Mouse (Mus musculus) G1E (cell line): ENCODE data around the gene Oard1. TPM values are rescaled to one million over a fixed set of nuclear protein-coding genes. Genes with fewer than 3 reads are reported as not detected.
A peak's percentile ranks its signal among the peaks of the same experiment; 100 is the strongest.

ENCODE experiments used
- ATAC-seq: 2 replicates; pipeline ENCODE4 v1.8.0; 2016; ENCODE audit warnings: mild to moderate bottlenecking; ENCODE audit not compliant: insufficient number of reproducible peaks, poor library complexity, low FRiP score, severe bottlenecking; ENCODE audit errors: extremely low read depth
- DNase-seq: peaks from one replicate; pipeline ENCODE4 v3.0.0; 2012; ENCODE audit warnings: low spot score
- H3K27me3 ChIP-seq: 2 replicates; pipeline ENCODE4 v1.6.1; 2012; ENCODE audit warnings: mild to moderate bottlenecking, low read length, inconsistent platforms; ENCODE audit not compliant: insufficient read depth
- H3K36me3 ChIP-seq: replicated peaks from 2 replicates; pipeline ENCODE3; 2012; ENCODE audit warnings: mild to moderate bottlenecking, inconsistent platforms
- H3K4me1 ChIP-seq: 2 replicates; pipeline ENCODE4 v1.6.1; 2012; ENCODE audit warnings: low read depth, low read length, inconsistent platforms, mixed read lengths; ENCODE audit not compliant: insufficient read depth
- H3K4me3 ChIP-seq: 2 replicates; pipeline ENCODE4 v1.5.1; 2012; ENCODE audit warnings: low read depth, mild to moderate bottlenecking, inconsistent platforms, low read length, moderate library complexity, mixed read lengths
- H3K9me3 ChIP-seq: replicated peaks from 2 replicates; pipeline ENCODE4 v1.6.1; 2012; ENCODE audit warnings: inconsistent platforms
- CTCF ChIP-seq: IDR thresholded peaks from 2 replicates; pipeline ENCODE4 v1.5.1; 2012; ENCODE audit warnings: low read depth, low read length, inconsistent platforms, mixed read lengths
- GATA1 ChIP-seq: IDR thresholded peaks from 2 replicates; pipeline ENCODE4 v1.6.1; 2012; ENCODE audit warnings: borderline replicate concordance, low read length, inconsistent platforms, mixed read lengths
- GATA2 ChIP-seq: IDR thresholded peaks from 2 replicates; pipeline ENCODE4 v1.6.1; 2012; ENCODE audit warnings: low read depth, low read length, inconsistent platforms, borderline replicate concordance
- POLR2AphosphoS5 ChIP-seq: IDR thresholded peaks from 2 replicates; pipeline ENCODE4 v1.6.1; 2012; ENCODE audit warnings: low read depth, low read length, inconsistent platforms; ENCODE audit not compliant: insufficient replicate concordance
- TAL1 ChIP-seq: conservative IDR thresholded peaks from 2 replicates; pipeline ENCODE4 v1.6.1; 2012; ENCODE audit warnings: low read depth, low read length, inconsistent platforms, mixed read lengths
- polyA plus RNA-seq: library from polyadenylated mRNA; stranded (reverse); fragments of >175 nt; gene quantifications from 2 replicates; pipeline ENCODE4 v1.2.3, GENCODE M21; 2012
- total RNA-seq, 2 experiments: library from RNA; stranded (forward) in 1 of 2; stranded (reverse) in 1 of 2; fragments of 200-1000 nt in 1 of 2; fragments of >200 nt in 1 of 2; fragmentation: Nextera tagmentation in 1 of 2; gene quantifications; 2 replicates each; pipeline ENCODE4 v1.2.3; 2014 to 2017

The Oard1 gene
- total and polyA plus RNA-seq, 3 experiments = 5.0 to 83.4 (median 34.3) TPM

DNA sequence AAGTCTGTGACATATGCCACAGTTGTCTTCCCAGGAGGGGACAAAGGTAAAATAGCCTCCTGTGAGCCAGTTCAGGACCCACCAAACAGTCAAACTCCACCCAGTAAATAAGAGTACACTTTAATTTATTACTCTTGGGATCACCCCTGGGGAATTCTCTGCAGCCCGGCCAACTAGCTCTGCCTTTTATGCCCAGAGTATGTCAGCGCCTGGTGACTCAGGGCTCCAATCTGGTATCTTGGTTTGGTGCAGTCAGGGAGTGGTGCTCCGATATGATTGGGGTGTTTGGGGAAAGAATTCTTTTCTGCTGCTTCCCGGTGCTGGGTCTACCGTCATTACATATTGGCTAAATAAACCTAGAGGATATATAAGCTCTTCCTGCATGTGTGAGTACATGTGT, 43.0 kb upstream of the Oard1 start:
- ATAC-seq = no peak
- Histone ChIP-seq H3K9me3 (no peaks in the 10 kb centered on the region), H3K4me1 (peaks cover 8% of the 10 kb centered on the region; the same call in 1 of the 2 replicates), H3K27me3 (peaks cover 32% of the 10 kb centered on the region), H3K36me3 (no peaks in the 10 kb centered on the region), H3K4me3 (no peak overlapping the region)
- TF ChIP-seq GATA1 (no peak), TAL1 (no peak), CTCF (no peak), GATA2 (no peak), POLR2AphosphoS5 (no peak)
- no peak for DNase-seq

DNA sequence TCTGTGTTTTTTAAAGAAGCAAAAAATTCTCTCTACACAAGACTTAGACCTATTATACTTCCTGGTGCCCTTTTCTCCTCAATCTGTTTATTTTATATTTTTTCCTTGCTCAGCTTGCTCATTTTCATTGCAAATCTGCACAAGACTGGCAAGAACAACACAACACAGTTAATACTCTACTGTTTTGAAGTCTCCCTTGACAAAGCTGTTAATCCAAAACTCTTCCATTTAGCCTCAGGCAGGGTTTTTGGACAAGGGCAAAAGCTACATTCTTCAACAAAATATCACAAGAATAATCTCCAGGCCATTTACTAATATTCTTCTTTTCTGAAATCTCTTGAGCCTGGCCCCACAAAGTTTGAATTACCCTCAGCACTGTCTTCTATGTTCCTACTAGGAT, 38.2 kb upstream of the Oard1 start:
- no peaks in the 10 kb centered on the region for H3K36me3 ChIP-seq
- H3K9me3 ChIP-seq = no peaks in the 10 kb centered on the region; the same call in 1 of the 2 replicates
- H3K4me1 ChIP-seq = no peaks in the 10 kb centered on the region
- no peak for DNase-seq
- peaks cover 8% of the 10 kb centered on the region; the same call in 1 of the 2 replicates for H3K27me3 ChIP-seq
- no peak overlapping the region for H3K4me3 ChIP-seq
- no peak for ATAC-seq
- no peak for TF ChIP-seq CTCF
- TF ChIP-seq GATA2 = no peak
- no peak for TF ChIP-seq POLR2AphosphoS5
- no peak for TF ChIP-seq GATA1
- no peak for TF ChIP-seq TAL1

DNA sequence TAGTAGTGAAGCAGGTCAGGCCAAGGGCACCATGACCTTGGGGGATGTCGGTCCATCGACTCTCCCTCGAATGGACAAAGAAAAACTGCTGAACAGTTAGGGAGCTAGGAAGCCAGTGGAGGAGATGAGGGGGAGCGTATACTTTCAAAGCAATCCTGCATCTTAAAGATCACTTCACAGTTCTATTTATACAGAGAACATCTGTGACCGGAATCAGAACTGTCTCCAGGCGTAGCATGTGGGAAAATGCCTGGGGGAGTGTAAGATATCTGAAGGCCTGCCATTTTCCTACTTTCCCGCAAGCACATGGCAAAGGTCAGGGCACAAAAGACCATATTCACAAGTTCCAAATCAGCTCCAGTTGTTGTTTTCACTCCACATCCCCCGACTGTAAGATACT, 36.8 kb upstream of the Oard1 start:
- Histone ChIP-seq H3K27me3 (peaks cover 4% of the 10 kb centered on the region; the same call in 1 of the 2 replicates), H3K36me3 (no peaks in the 10 kb centered on the region), H3K4me1 (no peaks in the 10 kb centered on the region), H3K4me3 (no peak overlapping the region), H3K9me3 (no peaks in the 10 kb centered on the region; the same call in 1 of the 2 replicates)
- ATAC-seq (no peak), DNase-seq (no peak)
- TF ChIP-seq GATA1 (no peak), POLR2AphosphoS5 (no peak), CTCF (no peak), TAL1 (no peak), GATA2 (no peak)

DNA sequence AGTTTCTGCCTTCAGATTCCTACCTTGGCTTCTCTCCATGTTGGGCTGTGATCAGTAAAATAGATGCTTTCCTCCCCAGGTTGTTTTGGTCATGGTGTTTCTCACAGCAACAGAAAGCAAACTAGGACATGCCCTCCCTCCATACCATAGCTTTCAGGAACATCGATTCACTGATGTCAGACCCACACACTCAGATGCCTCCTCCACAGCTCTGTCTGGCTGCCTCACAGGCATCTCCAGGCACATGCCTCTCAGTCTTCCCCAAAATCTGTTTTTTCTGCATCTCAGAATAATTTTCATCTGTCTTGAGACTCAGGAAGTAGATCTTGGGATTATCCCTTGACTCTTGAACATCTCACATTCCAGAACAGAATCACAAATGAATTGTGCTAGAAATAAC, 33.7 kb upstream of the Oard1 start:
- Histone ChIP-seq H3K27me3 (no peaks in the 10 kb centered on the region), H3K36me3 (no peaks in the 10 kb centered on the region), H3K4me3 (no peak overlapping the region), H3K9me3 (no peaks in the 10 kb centered on the region; the same call in 1 of the 2 replicates), H3K4me1 (no peaks in the 10 kb centered on the region)
- TF ChIP-seq CTCF (no peak), GATA2 (no peak), TAL1 (no peak), GATA1 (no peak), POLR2AphosphoS5 (no peak)
- ATAC-seq (no peak), DNase-seq (no peak)

DNA sequence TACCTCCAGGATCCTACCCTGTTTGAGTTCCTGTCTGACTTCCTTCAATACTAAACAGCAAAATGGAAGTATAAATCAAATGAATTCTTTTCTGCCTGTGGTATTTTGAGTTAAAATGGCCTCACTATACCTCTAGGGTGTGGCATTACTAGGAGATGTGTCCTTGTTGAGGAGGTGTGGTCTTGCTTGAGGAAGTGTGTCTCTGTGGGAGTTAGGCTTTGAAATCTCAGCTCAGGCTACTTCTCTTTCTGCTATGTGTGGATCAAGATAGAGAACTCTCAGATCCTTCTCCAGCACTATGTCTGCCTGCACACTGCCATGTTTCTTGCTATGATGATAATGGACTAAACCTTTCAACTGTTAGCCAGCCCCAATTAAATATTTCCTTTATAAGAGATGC, 30.8 kb upstream of the Oard1 start:
- TF ChIP-seq CTCF (no peak), TAL1 (no peak), GATA1 (no peak), GATA2 (no peak), POLR2AphosphoS5 (no peak)
- H3K27me3 ChIP-seq = no peaks in the 10 kb centered on the region
- ATAC-seq = no peak
- no peak overlapping the region for H3K4me3 ChIP-seq
- no peak for DNase-seq
- H3K9me3 ChIP-seq = no peaks in the 10 kb centered on the region; the same call in 1 of the 2 replicates
- H3K4me1 ChIP-seq = peaks cover 7% of the 10 kb centered on the region
- H3K36me3 ChIP-seq = no peaks in the 10 kb centered on the region

DNA sequence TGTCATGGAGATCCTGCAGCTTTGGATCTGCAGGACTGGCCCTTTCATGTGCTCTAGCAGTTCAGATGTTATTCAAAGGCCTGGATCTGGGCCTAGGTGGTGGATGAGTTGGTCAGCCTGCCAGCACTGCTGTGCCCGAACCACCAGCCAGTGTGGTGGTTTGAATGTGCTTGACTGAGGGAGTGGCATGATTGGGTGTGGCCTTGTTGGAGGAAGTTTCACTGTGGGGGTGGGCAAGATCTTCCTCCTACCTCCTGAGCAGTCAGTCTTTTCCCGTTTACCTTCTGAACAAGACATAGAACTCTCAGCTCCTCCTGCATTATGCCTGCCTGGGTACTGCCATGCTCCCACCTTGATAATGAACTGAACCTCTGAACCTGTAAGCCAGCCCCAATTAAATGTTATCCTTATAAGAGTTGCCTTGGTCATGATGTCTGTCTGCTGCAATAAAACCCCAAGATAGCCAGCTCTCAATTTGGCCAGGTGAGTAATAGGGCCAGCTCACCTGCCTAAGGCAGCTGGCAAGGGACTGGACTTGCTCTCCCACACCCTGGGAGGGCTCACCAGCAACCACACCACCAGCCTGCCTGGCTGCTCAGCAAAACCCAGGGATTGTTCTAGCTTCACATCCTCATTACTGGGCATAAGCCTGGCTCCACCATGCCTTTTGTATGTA, 23.9 kb upstream of the Oard1 start:
- ATAC-seq = peak; percentile 55; the same call in 1 of the 2 replicates
- no peak for TF ChIP-seq POLR2AphosphoS5
- no peak for TF ChIP-seq GATA1
- TF ChIP-seq GATA2 = no peak
- TF ChIP-seq TAL1 = no peak
- TF ChIP-seq CTCF = no peak
- Histone ChIP-seq H3K4me3 (no peak overlapping the region), H3K27me3 (no peaks in the 10 kb centered on the region), H3K4me1 (peaks cover 36% of the 10 kb centered on the region), H3K9me3 (no peaks in the 10 kb centered on the region), H3K36me3 (peaks cover 53% of the 10 kb centered on the region)
- DNase-seq = no peak

DNA sequence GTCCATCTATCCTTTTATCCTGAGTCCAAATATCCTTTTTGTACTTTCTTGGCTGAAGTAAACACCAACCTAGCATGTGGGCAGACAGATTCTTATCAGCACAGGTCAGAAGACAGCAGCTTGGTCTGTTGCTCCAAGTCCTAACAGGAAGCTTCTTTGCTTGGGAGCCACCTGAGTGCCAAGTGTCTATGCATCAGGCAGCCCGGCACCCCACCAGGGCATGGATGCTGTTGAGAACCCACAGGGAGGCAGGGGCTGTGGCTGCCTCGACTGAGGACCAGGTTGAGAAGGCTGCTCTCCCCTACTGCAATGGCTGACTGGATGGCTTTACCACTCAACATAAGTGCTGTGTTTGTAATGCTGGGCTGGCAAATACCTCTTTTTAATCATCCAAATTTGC, 21.1 kb upstream of the Oard1 start:
- H3K4me1 ChIP-seq = peaks cover 29% of the 10 kb centered on the region
- ATAC-seq (no peak), DNase-seq (no peak)

More for the DNA sequence above, 21.1 kb upstream of the Oard1 start:
- no peak overlapping the region for H3K4me3 ChIP-seq
- H3K9me3 ChIP-seq = no peaks in the 10 kb centered on the region
- peaks cover 81% of the 10 kb centered on the region for H3K36me3 ChIP-seq
- TF ChIP-seq GATA2 (no peak), TAL1 (no peak), CTCF (no peak), GATA1 (no peak), POLR2AphosphoS5 (no peak)
- no peaks in the 10 kb centered on the region for H3K27me3 ChIP-seq
